Mouse (Mus musculus) left cerebral cortex, postnatal 10 days (tissue): Measurements from ENCODE around the gene Smim13. TPM values are rescaled to one million over a fixed set of nuclear protein-coding genes. Genes with fewer than 3 reads are reported as not detected.
"Not testable (repeated sequence)": the region's sequence is repeated elsewhere in the genome, so short reads cannot be mapped to it uniquely, and the experiment has no call there.

ENCODE experiments used
- DNase-seq, 2 experiments: peaks; one replicate each; pipeline ENCODE4 v3.0.0; 2021 to 2022; ENCODE audit warnings: low spot score in 2 of 2, mixed read lengths in 1 of 2; ENCODE audit errors: extremely low spot score in 1 of 2
- intact Hi-C: fragments of 180-260 bp; cut with DNase I; formaldehyde crosslinking; loops from one replicate; pipeline ENCODE4 v1.15.1; 2025
- total RNA-seq, 2 experiments: library from RNA; stranded (reverse); gene quantifications; 2 replicates each; pipeline ENCODE4 v1.2.3; 2021

The Smim13 gene
- total RNA-seq, 2 experiments from 2014 or later, result 157 to 163 TPM

DNA sequence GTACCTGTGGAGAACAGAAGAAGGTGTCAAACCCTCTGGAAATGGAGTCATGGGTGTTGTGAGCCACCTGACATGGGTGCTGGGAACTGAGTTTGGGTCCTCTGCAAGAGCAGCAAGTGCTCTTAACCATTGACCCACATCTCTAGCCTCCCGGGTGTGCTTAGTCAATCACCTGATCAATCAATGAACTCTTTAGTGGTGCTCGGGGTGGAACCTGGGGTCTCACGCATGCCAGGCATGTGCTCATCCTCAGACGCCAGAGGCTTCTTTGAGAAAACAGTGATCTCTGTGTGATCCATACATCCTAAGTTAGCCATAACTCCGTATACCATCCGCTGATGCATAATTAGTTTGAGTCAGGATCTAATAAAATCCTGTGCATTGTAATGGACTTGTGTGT lies 14.5 kb upstream of the Smim13 start:
- intact Hi-C loops, result loop anchor here (5.0 to 10.0 kb wide), 3 partner anchors 103 to 393 kb away; partner anchors contain the start of gene Tmem14c
- DNase-seq, result no peak

DNA sequence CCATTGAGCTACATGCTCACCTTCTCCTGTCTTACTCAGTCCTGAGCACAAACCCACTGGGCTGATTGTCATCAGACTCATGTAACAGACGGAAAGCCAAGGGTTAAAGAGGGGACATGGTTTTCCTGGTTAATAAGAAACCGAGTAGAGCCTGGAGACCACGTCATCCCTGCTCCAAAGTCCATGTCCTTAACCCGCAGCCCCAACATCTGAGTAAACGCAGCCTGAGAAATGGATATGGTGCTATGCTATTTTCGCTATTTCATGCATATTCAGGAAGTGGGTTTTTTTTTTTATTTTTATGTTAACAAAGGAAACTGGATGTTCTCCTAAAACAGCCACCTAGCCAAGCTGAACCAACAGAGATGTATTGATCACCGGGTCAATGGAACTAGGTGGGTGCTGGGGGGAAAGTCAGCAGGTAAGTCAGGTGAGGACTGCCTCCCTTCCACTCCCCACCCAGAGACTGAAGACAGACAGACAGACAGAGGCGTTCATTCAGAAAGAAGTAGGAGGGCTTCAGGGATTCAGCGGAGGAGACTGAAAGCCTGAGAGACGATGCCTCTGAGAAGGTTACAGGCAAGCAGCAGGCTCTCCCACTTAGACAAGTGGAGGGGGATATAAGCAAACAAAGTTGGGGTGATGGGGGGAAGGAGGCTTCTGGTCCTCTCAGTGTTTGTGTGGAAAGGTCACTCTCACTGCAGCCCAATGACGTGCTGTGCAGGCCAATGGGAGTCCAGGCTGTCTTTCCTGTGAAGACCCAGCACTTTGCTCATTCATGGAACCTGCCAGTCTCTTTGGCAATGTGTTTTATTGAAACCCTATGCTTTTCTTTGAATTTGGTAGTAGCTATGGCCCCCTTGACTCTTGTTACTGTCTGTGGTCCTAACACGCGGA lies 13.6 kb upstream of the Smim13 start:
- intact Hi-C loops, result loop anchor here (5.0 to 10.0 kb wide), 3 partner anchors 104 to 394 kb away; partner anchors contain the start of gene Tmem14c
- no peak for DNase-seq

GRCm38 (mm10) chr13:41238035-41238804 lies 11.4 kb upstream of the Smim13 start:
- DNase-seq, result no peak
- intact Hi-C loops, result loop anchor here (2.0 to 10.0 kb wide), 5 partner anchors 106 to 453 kb away; partner anchors contain the start of gene Tmem14c

DNA sequence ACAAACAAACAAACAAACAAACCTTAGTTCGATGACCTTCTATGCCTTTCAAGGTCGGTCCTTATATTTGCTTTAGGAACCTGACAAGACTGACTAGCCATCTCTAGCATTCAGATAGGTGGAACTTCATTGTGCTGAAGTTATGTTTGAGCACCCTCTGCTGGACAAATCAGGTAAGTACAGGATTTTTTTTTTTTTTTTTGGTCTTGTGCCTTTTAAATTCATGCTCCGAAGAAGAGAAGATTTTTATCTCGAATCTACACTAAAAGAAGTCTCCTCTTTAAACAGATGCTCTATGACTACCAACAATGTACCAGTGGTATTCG lies 10.9 kb upstream of the Smim13 start:
- intact Hi-C loops, result loop anchor here (2.0 to 10.0 kb wide), 5 partner anchors 106 to 454 kb away; partner anchors contain the start of gene Tmem14c
- peak in 1 of 2 experiments; percentile 44 for DNase-seq

- no peak for DNase-seq
- intact Hi-C loops, result no loop called here
Measured at GRCm38 (mm10) chr13:41241557-41241956, 8.1 kb upstream of the Smim13 start.

GRCm38 (mm10) chr13:41244306-41244830 lies 5.3 kb upstream of the Smim13 start:
- intact Hi-C loops, result no loop called here
- no peak for DNase-seq

DNA sequence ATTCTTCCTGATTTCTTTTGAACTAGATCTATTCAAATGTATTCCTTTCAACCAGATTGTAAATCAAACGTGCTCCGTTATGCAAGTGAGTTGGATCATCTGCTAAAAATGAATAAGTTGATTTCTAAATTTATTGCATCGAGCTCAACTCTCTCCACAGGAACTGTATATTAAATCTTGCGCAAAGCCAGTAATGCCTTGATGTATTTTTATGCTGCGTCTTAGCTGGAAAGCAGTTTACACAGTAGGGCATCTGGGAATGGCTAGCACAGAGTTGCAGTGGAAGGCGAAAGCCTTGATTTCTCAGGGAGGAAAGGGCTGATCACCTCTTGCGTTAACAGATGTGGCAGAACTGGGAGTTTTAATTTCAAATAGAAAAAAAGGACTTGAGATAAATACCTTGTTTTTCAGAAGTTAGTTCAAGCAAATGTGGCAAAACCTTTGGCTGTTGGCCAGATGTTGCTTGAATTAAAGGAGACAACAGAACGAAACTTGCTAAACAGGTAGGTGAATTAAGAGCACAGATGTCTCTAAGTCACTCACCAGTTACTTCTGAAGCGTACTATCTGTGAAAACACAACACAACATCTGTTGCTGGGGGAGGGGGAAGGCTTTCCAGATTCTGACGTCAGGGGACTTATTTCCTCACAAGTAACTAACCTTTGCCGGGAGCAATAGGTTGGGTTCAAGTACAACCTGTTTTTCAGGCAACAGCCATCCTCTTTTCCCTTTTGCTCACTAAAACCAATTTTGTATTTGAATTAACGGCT lies 708 bp upstream of the Smim13 start:
- intact Hi-C loops, result no loop called here
- peak; percentile 31 to 56 for DNase-seq

DNA sequence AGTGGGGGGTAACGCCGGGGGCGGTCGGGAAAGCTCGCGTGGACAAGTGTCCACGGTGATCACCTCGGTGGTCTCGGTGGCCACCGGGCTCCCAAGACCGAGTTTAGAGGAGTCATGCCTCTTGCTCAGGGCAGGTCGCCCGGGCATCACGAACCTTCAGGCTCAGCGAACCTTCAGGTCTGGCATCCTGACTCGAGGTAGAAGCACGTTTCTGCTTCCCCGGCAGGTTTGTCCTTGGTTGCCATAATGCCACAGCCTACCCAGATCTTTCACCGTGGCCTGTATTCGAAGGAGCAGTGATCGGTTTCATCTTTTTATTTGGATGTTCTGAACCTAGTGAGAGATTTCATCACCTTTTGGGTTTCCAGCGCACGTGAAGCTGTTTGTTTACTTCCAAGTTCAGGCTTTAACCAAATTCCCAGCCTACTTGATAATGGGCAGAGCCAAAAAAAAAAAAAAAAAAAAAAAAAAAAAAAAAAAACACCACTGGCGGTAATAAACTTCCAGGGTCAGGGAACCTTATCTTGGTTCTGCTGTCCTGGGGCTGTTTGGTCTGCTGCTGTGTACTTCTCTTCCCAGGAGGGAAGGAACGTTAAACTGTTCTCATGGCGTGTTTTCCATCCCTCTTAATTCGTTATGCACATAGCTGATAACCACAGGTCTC lies 806 bp downstream of the Smim13 start:
- no peak for DNase-seq
- intact Hi-C loops, result no loop called here

DNA sequence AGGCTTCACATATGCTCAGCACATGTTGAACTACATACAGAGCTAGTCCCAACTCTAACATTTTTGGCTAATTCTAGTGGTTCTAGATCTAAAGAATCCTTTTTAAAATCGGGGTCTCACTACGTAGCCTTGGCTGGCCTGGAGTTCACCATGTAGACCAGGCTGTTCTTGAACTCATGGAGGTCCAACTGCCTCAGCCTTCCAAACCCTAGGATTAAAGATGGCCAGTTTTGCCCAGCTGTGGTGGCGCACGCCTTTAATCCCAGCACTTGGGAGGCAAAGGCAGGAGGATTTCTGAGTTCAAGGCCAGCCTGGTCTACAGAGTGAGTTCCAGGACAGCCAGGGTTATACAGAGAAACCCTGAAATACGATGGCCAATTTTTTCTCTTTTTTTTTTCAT lies 1.6 kb downstream of the Smim13 start:
- DNase-seq, intact Hi-C loops: not testable (repeated sequence)

DNA sequence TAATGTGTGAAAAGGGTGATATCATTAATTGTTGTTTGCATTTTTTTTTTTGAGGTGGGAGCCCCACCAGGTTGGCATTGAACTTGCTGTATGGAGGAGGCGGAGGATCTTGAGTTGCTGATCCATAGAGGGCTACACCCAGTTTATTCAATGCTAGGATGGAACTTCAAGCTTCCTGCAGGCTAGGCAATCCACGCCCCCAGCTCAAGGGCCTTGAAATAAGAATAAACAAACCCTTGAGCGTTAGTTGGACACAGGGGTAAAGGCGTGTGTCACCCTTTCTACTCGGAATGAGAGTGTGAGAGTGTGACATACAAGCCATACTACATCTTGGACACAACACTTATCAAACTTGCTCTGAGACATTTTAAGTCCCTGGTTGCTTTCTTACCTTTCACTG lies 2.0 kb downstream of the Smim13 start:
- intact Hi-C loops, result no loop called here
- no peak for DNase-seq

DNA sequence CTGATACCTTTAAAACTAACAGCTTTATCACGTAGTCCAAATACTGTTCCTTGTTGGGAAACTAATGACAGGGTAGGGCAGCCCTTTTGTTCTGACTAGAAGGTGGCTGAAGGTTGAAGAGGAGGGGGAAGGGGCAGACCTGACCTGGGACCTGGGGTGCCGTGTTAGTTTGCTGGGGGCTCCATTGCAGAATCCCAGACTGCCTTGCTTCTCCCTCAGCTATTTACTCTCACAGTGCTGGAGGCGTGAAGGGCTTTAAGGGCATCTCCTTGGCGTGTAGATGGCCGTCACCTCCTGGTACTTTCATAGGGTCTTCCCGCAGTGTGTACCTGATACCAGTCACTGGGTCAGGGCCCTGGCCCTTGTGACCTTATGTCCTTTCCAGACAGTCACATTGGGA lies 2.5 kb downstream of the Smim13 start:
- intact Hi-C loops, result no loop called here
- DNase-seq, result no peak

DNA sequence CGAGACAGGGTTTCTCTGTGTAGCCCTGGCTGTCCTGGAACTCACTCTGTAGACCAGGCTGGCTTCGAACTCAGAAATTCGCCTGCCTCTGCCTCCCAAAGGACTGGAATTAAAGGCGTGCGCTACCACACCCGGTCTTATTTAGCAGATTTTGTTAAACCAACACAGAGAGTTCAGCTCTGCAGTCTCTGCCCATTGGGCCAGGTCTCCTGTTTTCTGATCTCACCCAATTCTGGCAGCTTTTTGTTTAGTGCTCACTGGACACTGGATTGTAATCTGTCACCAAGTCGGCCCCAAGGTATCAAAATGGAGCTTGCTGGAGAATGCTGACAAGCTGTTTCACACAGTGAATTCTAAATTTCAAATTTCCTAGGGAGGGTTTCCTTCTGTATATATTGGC lies 3.1 kb downstream of the Smim13 start:
- DNase-seq, result no peak
- intact Hi-C loops, result no loop called here

DNA sequence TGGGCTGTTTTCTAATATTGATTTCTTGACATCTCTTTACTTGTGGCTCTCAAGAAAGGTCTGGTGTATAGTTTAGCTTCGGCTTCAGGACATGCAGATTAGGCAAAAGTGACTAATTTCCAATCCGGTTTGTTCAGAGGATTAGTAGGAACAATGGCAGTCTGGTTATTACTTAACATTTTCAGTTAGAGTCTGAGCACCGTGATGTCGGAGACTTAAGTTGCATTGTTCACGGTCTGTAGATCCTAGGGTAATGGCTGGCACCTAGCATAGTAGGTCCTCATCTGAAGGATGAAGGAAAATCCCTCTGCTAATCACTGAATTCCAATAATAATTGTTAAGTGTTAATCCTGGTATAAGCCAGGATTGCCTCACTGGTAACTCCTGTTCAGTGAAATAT lies 6.5 kb downstream of the Smim13 start:
- intact Hi-C loops, result no loop called here
- no peak for DNase-seq

- DNase-seq, result no peak
- intact Hi-C loops, result no loop called here
Measured at GRCm38 (mm10) chr13:41256962-41257361, 7.3 kb downstream of the Smim13 start.

DNA sequence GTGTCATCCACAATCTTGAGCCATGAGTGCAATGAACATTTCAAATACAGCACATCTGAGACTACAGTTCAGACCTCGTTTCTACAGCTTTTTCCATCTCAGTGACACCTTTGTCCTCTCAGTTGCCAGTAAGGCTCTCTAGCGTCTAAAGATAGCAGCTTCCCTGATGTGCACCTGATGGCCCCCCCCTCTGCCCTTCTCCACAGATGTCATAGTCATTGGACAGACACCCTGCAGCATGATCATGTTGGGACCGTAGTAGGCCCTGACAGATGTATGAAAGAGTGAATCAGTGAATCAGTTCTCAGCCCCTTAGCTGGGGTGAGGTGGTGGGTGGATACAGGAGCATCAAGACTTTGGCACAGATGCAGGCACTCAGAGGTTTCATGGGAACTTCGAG lies 8.2 kb downstream of the Smim13 start:
- intact Hi-C loops, result no loop called here
- DNase-seq, result no peak

DNA sequence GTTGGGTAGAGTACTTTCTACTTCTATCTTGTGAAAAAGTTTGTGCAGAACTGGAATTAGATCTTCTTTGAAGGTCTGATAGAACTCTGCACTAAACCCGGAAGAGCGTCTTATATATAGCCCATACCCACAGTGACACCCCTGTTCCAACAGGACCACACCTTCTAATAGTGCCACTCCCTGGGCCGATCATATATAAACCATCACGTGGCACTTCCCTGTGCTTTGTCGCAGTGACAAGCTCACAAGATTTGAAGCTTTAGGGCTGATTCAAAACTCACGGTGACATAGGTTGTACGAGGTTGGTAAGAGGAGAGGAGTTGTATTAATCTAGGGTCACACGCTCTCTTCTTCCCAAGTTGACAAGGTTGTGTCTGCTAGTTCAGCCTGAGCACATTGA lies 12.0 kb downstream of the Smim13 start:
- intact Hi-C loops, DNase-seq: not testable (repeated sequence)

DNA sequence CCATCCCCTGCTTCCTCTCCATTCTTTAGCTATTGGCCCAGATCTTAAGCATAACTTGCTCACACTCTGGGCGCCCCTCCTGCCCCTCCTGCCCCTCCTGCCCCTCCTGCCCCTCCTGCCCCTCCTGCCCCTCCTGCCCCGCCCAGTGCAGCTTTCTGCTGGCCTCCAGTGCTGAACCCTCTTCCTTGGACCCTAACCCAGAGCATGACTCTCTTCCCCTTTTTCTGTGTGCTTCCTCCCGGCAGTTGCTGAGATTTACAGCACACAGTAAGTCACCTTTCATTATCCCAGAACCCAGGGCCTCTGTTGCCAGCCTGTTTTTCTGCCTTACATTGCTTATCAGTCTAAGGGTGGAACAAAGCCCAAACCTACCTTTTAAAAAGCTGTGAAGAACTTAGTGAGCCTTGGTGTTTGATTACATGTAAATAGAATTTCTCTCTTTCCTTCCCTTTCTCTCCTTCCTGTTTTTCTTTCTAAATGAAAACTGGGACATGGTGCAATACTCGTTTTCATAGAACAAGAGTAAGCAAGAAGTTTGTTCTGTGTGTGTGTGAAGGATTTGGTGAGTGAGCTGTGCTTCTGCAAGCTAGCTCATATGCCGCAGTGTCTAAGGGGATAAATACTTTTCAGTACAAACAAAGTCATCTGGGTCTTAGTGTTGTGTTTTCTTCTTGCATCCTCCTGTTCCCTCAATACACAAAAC lies 13.8 kb downstream of the Smim13 start:
- intact Hi-C loops, result no loop called here
- no peak for DNase-seq
